Comparison of ENCODE assay signal across 8 mouse cellular contexts in genomic region chr12:17347327-17348047, GRCm38 (mm10). TPM values are rescaled to one million over a fixed set of nuclear protein-coding genes. Genes with fewer than 3 reads are reported as not detected.
DNase-seq lines count a peak whose midpoint lies in the region; ATAC-seq and TF ChIP-seq lines count a peak whose summit lies in the region.

No protein-coding gene starts in this region.

- no peaks in the 10 kb centered on the region for H3K9me3 ChIP-seq in heart, postnatal 0 days (replicated peaks; ENCODE audit: control insufficient read depth, low read length)
- H3K9me3 ChIP-seq in limb, embryonic 15.5 days, result no peaks in the 10 kb centered on the region
- H3K9me3 ChIP-seq in midbrain, postnatal 0 days (ENCODE audit: low read length), result no peaks in the 10 kb centered on the region

- peak overlapping the region; percentile 93 for H3K4me3 ChIP-seq in heart, postnatal 0 days (ENCODE audit: low read depth, low read length)
- H3K4me3 ChIP-seq in limb, embryonic 15.5 days, result peak overlapping the region; percentile 85
- H3K4me3 ChIP-seq in midbrain, postnatal 0 days (ENCODE audit: low read depth, low read length), result peak overlapping the region; percentile 56

- no peaks in the 10 kb centered on the region for H3K27me3 ChIP-seq in heart, postnatal 0 days (ENCODE audit: control insufficient read depth, insufficient read depth, low read length)
- no peaks in the 10 kb centered on the region for H3K27me3 ChIP-seq in limb, embryonic 15.5 days
- no peaks in the 10 kb centered on the region for H3K27me3 ChIP-seq in midbrain, postnatal 0 days (ENCODE audit: insufficient read depth, low read length)

- TF ChIP-seq EP300 in heart, postnatal 0 days (IDR thresholded peaks at IDR 0.05; ENCODE audit: low read depth), result no peak

- peak; percentile 3 for DNase-seq in adrenal gland, postnatal 25 days
- no peak for DNase-seq in adrenal gland, adult 18-20 months (ENCODE audit: low spot score in 2 of 2)
- DNase-seq in ES-CJ7 (ENCODE audit: low read depth, low spot score), result peak; percentile 9
- peak; percentile 30 for DNase-seq in embryo, embryonic 11 days
- DNase-seq in heart, postnatal 0 days (ENCODE audit: low spot score), result no peak
- DNase-seq in midbrain, postnatal 0 days (ENCODE audit: low spot score), result peak; percentile 12

- TF ChIP-seq CTCF in heart, postnatal 0 days (IDR thresholded peaks at IDR 0.05; ENCODE audit: low read depth), result no peak
- TF ChIP-seq CTCF in midbrain, postnatal 0 days (IDR thresholded peaks at IDR 0.05), result no peak

- peak overlapping the region; percentile 69 for H3K4me2 ChIP-seq in heart, postnatal 0 days (ENCODE audit: low read depth, low read length)
- peak overlapping the region; percentile 78 for H3K4me2 ChIP-seq in limb, embryonic 15.5 days
- peak overlapping the region; percentile 95 for H3K4me2 ChIP-seq in midbrain, postnatal 0 days (ENCODE audit: low read depth, low read length, poor library complexity, severe bottlenecking)

- ATAC-seq in heart, postnatal 0 days (ENCODE audit: insufficient read depth, low read depth), result peak; percentile 42; the same call in 1 of the 2 replicates
- ATAC-seq in limb, embryonic 15.5 days (ENCODE audit: insufficient number of reproducible peaks, low FRiP score, low TSS enrichment, low read depth), result no peak
- peak; percentile 53 for ATAC-seq in midbrain, postnatal 0 days (ENCODE audit: low FRiP score)
- ATAC-seq in monocyte, adult 5-6 weeks (replicated peaks; ENCODE audit: insufficient number of reproducible peaks, low FRiP score, low TSS enrichment, poor library complexity, severe bottlenecking), result no peak

- peaks cover 11% of the 10 kb centered on the region; the same call in 1 of the 2 replicates for H3K4me1 ChIP-seq in heart, postnatal 0 days (ENCODE audit: control insufficient read depth, insufficient read depth)
- peaks cover 14% of the 10 kb centered on the region for H3K4me1 ChIP-seq in limb, embryonic 15.5 days
- peaks cover 8% of the 10 kb centered on the region; the same call in 1 of the 2 replicates for H3K4me1 ChIP-seq in midbrain, postnatal 0 days (ENCODE audit: insufficient read depth, low read length)

- peaks cover 14% of the 10 kb centered on the region; the same call in 1 of the 2 replicates for H3K36me3 ChIP-seq in heart, postnatal 0 days (replicated peaks; ENCODE audit: control insufficient read depth, insufficient read depth, low read length)
- H3K36me3 ChIP-seq in limb, embryonic 15.5 days, result peaks cover 14% of the 10 kb centered on the region
- H3K36me3 ChIP-seq in midbrain, postnatal 0 days (ENCODE audit: insufficient read depth, low read length), result peaks cover 14% of the 10 kb centered on the region; the same call in 1 of the 2 replicates

- 34% methylated on average over 11 of the region's 11 CpGs for WGBS in heart, postnatal 0 days
- WGBS in limb, embryonic 15.5 days, result 33% methylated on average over 11 of the region's 11 CpGs
- WGBS in midbrain, postnatal 0 days, result 33% methylated on average over 11 of the region's 11 CpGs

- H3K27ac ChIP-seq in heart, postnatal 0 days (ENCODE audit: low read depth), result peak overlapping the region; percentile 60; the same call in 1 of the 2 replicates
- peak overlapping the region; percentile 61 for H3K27ac ChIP-seq in limb, embryonic 15.5 days
- peak overlapping the region; percentile 72 for H3K27ac ChIP-seq in midbrain, postnatal 0 days (ENCODE audit: low read depth, low read length)

- H3K9ac ChIP-seq in heart, postnatal 0 days (replicated peaks; ENCODE audit: low read depth, low read length), result peak overlapping the region; percentile 76
- peak overlapping the region; percentile 58 for H3K9ac ChIP-seq in limb, embryonic 15.5 days
- H3K9ac ChIP-seq in midbrain, postnatal 0 days (replicated peaks; ENCODE audit: low read length, poor library complexity, severe bottlenecking), result peak overlapping the region; percentile 54

RNA-seq across cellular contexts. Expression of gene Nol10, which starts 0.8 kb away (rescaled TPM):
- 13.8 and 16.1 TPM in 2 replicates for total RNA-seq in adrenal gland, postnatal 25 days (2021)
- total RNA-seq in adrenal gland, adult 18-20 months (2021), result 10 to 100 TPM; 16.7 to 17.8 TPM
- 2.2 and 7.1 TPM in 2 replicates for total RNA-seq in heart, postnatal 0 days (2014; rRNA removed; ENCODE audit: low replicate concordance)
- 5.9 and 7.6 TPM in 2 replicates for polyA plus RNA-seq in heart, postnatal 0 days (2015; fragmentation: Nextera tagmentation; extraction: Ambion mirVana)
- 20.1 and 21.3 TPM in 2 replicates for polyA plus RNA-seq in limb, embryonic 15.5 days (2015; fragmentation: Nextera tagmentation; extraction: Ambion mirVana)
- total RNA-seq in midbrain, postnatal 0 days (2014; rRNA removed), result 6.5 and 10.0 TPM in 2 replicates
- polyA plus RNA-seq in midbrain, postnatal 0 days (2015; fragmentation: Nextera tagmentation; extraction: Ambion mirVana), result 11.8 and 13.6 TPM in 2 replicates
- 8.7 to 10.5 TPM (median 9.5 TPM) in 3 replicates for total RNA-seq in monocyte, adult 5-6 weeks (2017)

RNA-seq across cellular contexts. Expression of gene Atp6v1c2, which starts 18.3 kb away (rescaled TPM):
- total RNA-seq in adrenal gland, postnatal 25 days (2021), result 0.90 and 1.5 TPM in 2 replicates
- total RNA-seq in adrenal gland, adult 18-20 months (2021), result 1 to 10 TPM; 1.4 to 2.1 TPM
- not detected in 2 replicates for total RNA-seq in heart, postnatal 0 days (2014; rRNA removed; ENCODE audit: low replicate concordance)
- 0.12 and 0.38 TPM in 2 replicates for polyA plus RNA-seq in heart, postnatal 0 days (2015; fragmentation: Nextera tagmentation; extraction: Ambion mirVana)
- 0.63 and 2.2 TPM in 2 replicates for polyA plus RNA-seq in limb, embryonic 15.5 days (2015; fragmentation: Nextera tagmentation; extraction: Ambion mirVana)
- total RNA-seq in midbrain, postnatal 0 days (2014; rRNA removed), result 1.6 and 1.9 TPM in 2 replicates
- polyA plus RNA-seq in midbrain, postnatal 0 days (2015; fragmentation: Nextera tagmentation; extraction: Ambion mirVana), result 1.8 and 2.0 TPM in 2 replicates
- not detected in 3 replicates for total RNA-seq in monocyte, adult 5-6 weeks (2017)

Comparison
In these comparisons a context has a peak if more than half of its experiments do, and no peak if none do; other contexts are left out.
1. DNase-seq: peak in adrenal gland, postnatal 25 days (single experiment), ES-CJ7 (single experiment), embryo, embryonic 11 days (single experiment) and midbrain, postnatal 0 days (single experiment); none in adrenal gland, adult 18-20 months (0 of 2) and heart, postnatal 0 days (single experiment).
2. ATAC-seq: peak in heart, postnatal 0 days (single experiment) and midbrain, postnatal 0 days (single experiment); none in limb, embryonic 15.5 days (single experiment) and monocyte, adult 5-6 weeks (single experiment).
3. Peak in every context shown above with its lines, with median percentiles within 50 percentile points of each other: H3K27ac ChIP-seq, H3K4me2 ChIP-seq, H3K4me3 ChIP-seq and H3K9ac ChIP-seq.